Mouse (Mus musculus) erythroid progenitor cell, adult 5-6 weeks (primary cell): Measurements from ENCODE around the gene Trim16. TPM values are rescaled to one million over a fixed set of nuclear protein-coding genes. Genes with fewer than 3 reads are reported as not detected.

Source experiments
- ATAC-seq: replicated peaks from 2 replicates; pipeline ENCODE4 v1.8.0; 2016; ENCODE audit warnings: moderate number of reproducible peaks, mild to moderate bottlenecking, moderate TSS enrichment, inconsistent platforms; ENCODE audit not compliant: poor library complexity, low FRiP score, severe bottlenecking
- total RNA-seq, 2 experiments: library from RNA; stranded (forward) in 1 of 2; stranded (reverse) in 1 of 2; fragments of 150-400 nt in 1 of 2; fragments of 186-747, 209-891 nt in 1 of 2; gene quantifications; 2 replicates each; pipeline versions ENCODE4 v1.2.3 to v1.2.4; 2015 to 2017; ENCODE audit warnings: low replicate concordance in 2 of 2

Gene Trim16
- total RNA-seq, 2 experiments from 2014 or later = 3.4 to 5.1 TPM

- ATAC-seq = no peak
Measured at GRCm38 (mm10) chr11:62883407-62883806, 63.4 kb downstream of the Trim16 start.

GRCm38 (mm10) chr11:62885323-62885722 is 65.3 kb downstream of the Trim16 start:
- ATAC-seq = no peak

GRCm38 (mm10) chr11:62890796-62891195 is 70.8 kb downstream of the Trim16 start:
- ATAC-seq = no peak

GRCm38 (mm10) chr11:62891763-62892162 is 71.7 kb downstream of the Trim16 start:
- no peak for ATAC-seq

Other genes starting within 250 kb of the Trim16 start
- gene Trpv2, start 245.7 kb upstream of the Trim16 start, total RNA-seq (2015; ENCODE audit: low replicate concordance) = 7.6 and 18.9 TPM in 2 replicates
- gene Trpv2, start 245.7 kb upstream of the Trim16 start, total RNA-seq (2017; ENCODE audit: low replicate concordance) = 7.0 and 7.8 TPM in 2 replicates
- 2.9 TPM in 1 of 2 replicates, not detected in the other for gene Lrrc75a, start 171.7 kb upstream of the Trim16 start, total RNA-seq (2015; ENCODE audit: low replicate concordance)
- gene Lrrc75a, start 171.7 kb upstream of the Trim16 start, total RNA-seq (2017; ENCODE audit: low replicate concordance) = 0.53 TPM in 1 of 2 replicates, not detected in the other
- gene Mmgt2, start 171.6 kb upstream of the Trim16 start, total RNA-seq (2015; ENCODE audit: low replicate concordance) = 1.8 and 3.8 TPM in 2 replicates
- 3.0 and 4.5 TPM in 2 replicates for gene Mmgt2, start 171.6 kb upstream of the Trim16 start, total RNA-seq (2017; ENCODE audit: low replicate concordance)
- 0.42 TPM in 1 of 2 replicates, not detected in the other for gene Zfp287, start 88.3 kb upstream of the Trim16 start, total RNA-seq (2015; ENCODE audit: low replicate concordance)
- 0.26 and 0.83 TPM in 2 replicates for gene Zfp287, start 88.3 kb upstream of the Trim16 start, total RNA-seq (2017; ENCODE audit: low replicate concordance)
- gene Gm10428, start 67.1 kb upstream of the Trim16 start, total RNA-seq (2015; ENCODE audit: low replicate concordance) = not detected in 2 replicates
- gene Gm10428, start 67.1 kb upstream of the Trim16 start, total RNA-seq (2017; ENCODE audit: low replicate concordance) = not detected in 2 replicates
- not detected in 2 replicates for gene Zfp286, start 30.8 kb upstream of the Trim16 start, total RNA-seq (2015; ENCODE audit: low replicate concordance)
- gene Zfp286, start 30.8 kb upstream of the Trim16 start, total RNA-seq (2017; ENCODE audit: low replicate concordance) = not detected in 2 replicates
- 0.72 TPM in 1 of 2 replicates, not detected in the other for gene Fbxw10, start 26.8 kb downstream of the Trim16 start, total RNA-seq (2015; ENCODE audit: low replicate concordance)
- 0.13 TPM in 1 of 2 replicates, not detected in the other for gene Fbxw10, start 26.8 kb downstream of the Trim16 start, total RNA-seq (2017; ENCODE audit: low replicate concordance)
- gene Tvp23b, start 59.2 kb downstream of the Trim16 start, total RNA-seq (2015; ENCODE audit: low replicate concordance) = 3.2 and 8.0 TPM in 2 replicates
- 2.2 and 5.9 TPM in 2 replicates for gene Tvp23b, start 59.2 kb downstream of the Trim16 start, total RNA-seq (2017; ENCODE audit: low replicate concordance)
- gene Cdrt4, start 131.0 kb downstream of the Trim16 start, total RNA-seq (2015; ENCODE audit: low replicate concordance) = not detected in 2 replicates
- gene Cdrt4, start 131.0 kb downstream of the Trim16 start, total RNA-seq (2017; ENCODE audit: low replicate concordance) = not detected in 2 replicates
- not detected in 2 replicates for gene Tekt3, start 241.4 kb downstream of the Trim16 start, total RNA-seq (2015; ENCODE audit: low replicate concordance)
- not detected in 2 replicates for gene Tekt3, start 241.4 kb downstream of the Trim16 start, total RNA-seq (2017; ENCODE audit: low replicate concordance)